Mouse (Mus musculus): ENCODE results near the gene Loxl3.

DNA sequence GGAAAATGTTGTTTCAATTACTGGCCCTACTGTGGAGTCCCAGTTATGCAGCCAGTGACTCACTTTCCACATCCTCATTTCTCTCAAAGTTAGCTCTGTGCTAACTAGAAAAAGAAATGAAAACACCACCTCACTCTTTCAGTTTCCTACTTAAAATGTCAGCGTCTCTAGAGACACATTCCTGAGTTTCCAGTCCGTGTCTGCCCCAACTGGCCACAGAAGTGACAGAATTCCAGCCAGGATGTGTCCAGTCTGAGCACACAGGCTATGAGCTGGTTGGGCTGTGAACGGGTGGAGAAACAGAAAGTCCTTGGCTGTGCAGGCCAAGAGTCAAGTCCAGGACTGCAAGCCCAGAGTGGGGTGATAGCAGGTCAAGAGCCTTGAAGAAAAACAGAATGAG, 16.8 kb upstream of the Loxl3 start:
- no peak for TF ChIP-seq TAL1 (IDR thresholded peaks at IDR 0.05; ENCODE audit: low read length)
- no peak for TF ChIP-seq GATA1 (IDR thresholded peaks at IDR 0.05; ENCODE audit: low read length)

Data from erythroblast, embryonic 14.5 days (primary cell).